Mouse (Mus musculus): ENCODE measurements around the gene Zfhx2.

DNA sequence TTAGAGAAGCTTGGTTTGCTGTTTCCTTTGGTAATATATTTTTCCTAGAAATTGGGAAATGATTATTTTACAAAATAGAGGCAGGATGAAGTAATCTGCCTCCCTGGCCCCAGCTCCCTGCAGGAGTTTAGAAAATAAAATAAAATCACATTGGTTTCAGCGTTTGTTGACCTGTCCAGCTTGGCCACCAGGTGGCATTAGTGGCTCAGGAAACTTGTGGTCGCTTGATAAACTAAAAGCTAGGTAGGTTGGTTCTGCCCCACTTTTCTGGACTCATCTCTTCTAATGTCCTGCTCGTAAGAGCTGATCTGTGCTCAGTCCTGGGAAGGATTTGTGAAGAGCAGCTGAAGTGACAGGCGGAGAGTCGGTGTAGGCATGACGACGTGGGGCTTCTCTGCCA is 67.9 kb downstream of the Zfhx2 start:
- no peak for TF ChIP-seq POLR2A (IDR thresholded peaks at IDR 0.05; ENCODE audit: insufficient read length, low read depth)
- TF ChIP-seq MAX (IDR thresholded peaks at IDR 0.05; ENCODE audit: low read depth) = no peak
- TF ChIP-seq CEBPB (IDR thresholded peaks at IDR 0.05; ENCODE audit: insufficient read depth, poor library complexity, severe bottlenecking) = no peak
- TF ChIP-seq USF1 (IDR thresholded peaks at IDR 0.05; ENCODE audit: low read depth) = no peak
- TF ChIP-seq E2F4 (IDR thresholded peaks at IDR 0.05; ENCODE audit: insufficient read depth) = no peak

Measured in myocyte (in vitro differentiated cells).